Mouse (Mus musculus) splenic B cell, adult 2 months (primary cell): ENCODE results near the gene Cd28.
A peak's percentile ranks its signal among the peaks of the same experiment; 100 is the strongest.

Experiments used
- DNase-seq: peaks from one replicate; pipeline ENCODE4 v3.0.0-alpha.2; 2011; ENCODE audit warnings: low read depth, low spot score
- H3K27me3 ChIP-seq: 2 replicates; pipeline ENCODE4 v1.6.1; 2012; ENCODE audit warnings: mild to moderate bottlenecking, low read length, moderate library complexity, mixed read lengths; ENCODE audit not compliant: control insufficient read depth, poor library complexity, insufficient read depth, severe bottlenecking
- H3K36me3 ChIP-seq: 2 replicates; pipeline ENCODE4 v1.6.1; 2012; ENCODE audit warnings: mild to moderate bottlenecking, low read length, moderate library complexity, mixed read lengths; ENCODE audit not compliant: control insufficient read depth, poor library complexity, insufficient read depth, severe bottlenecking

Cd28 gene

DNA sequence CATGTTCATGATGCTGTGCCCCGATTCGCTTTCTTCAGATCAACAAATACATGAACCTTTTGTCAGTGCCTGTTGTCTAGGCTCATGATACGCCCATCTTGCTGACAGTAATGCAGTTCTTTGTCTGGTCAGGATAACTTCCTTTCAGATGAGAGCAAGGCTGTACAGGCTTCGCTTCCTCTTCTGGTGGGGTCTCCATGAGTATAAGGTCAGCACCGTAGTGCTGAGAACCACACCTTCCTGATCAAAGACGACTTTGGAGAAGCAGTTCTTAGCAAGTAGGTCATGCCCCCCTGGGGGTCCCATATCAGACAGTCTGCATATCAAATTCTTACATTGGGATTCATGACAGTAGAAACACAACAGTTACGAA is 19.3 kb downstream of the Cd28 start:
- no peak for DNase-seq
- Histone ChIP-seq H3K36me3 (no peaks in the 10 kb centered on the region), H3K27me3 (no peaks in the 10 kb centered on the region; the same call in 1 of the 2 replicates)

GRCm38 (mm10) chr1:60744266-60744665 is 27.7 kb downstream of the Cd28 start:
- no peak for DNase-seq
- H3K27me3 ChIP-seq, result no peaks in the 10 kb centered on the region
- H3K36me3 ChIP-seq, result no peaks in the 10 kb centered on the region

- Histone ChIP-seq H3K36me3 (no peaks in the 10 kb centered on the region), H3K27me3 (no peaks in the 10 kb centered on the region)
- DNase-seq, result no peak
These were observed 29.1 kb downstream of the Cd28 start for GRCm38 (mm10) chr1:60745664-60746063.

DNA sequence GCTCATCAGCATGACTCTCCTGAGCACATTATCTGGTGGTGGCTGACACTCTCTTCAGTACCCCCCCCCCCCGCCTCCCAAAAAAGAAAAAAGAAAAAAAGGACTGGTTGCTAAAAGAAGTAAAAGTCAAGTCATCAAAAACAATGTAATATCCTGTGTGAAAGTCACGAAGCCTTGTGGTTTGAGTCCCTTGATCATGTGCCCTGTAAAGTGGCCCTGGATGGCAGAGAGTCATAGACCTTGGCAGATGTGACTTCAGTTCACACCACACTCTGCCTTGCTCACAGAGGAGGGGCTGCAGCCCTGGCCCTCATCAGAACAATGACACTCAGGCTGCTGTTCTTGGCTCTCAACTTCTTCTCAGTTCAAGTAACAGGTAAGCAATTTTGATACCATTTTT is 29.6 kb downstream of the Cd28 start:
- H3K27me3 ChIP-seq, result no peaks in the 10 kb centered on the region
- DNase-seq, result peak; percentile 33
- H3K36me3 ChIP-seq, result no peaks in the 10 kb centered on the region

- DNase-seq, result no peak
- Histone ChIP-seq H3K36me3 (no peaks in the 10 kb centered on the region), H3K27me3 (no peaks in the 10 kb centered on the region)
These were observed 30.3 kb downstream of the Cd28 start for GRCm38 (mm10) chr1:60746856-60747255.

DNA sequence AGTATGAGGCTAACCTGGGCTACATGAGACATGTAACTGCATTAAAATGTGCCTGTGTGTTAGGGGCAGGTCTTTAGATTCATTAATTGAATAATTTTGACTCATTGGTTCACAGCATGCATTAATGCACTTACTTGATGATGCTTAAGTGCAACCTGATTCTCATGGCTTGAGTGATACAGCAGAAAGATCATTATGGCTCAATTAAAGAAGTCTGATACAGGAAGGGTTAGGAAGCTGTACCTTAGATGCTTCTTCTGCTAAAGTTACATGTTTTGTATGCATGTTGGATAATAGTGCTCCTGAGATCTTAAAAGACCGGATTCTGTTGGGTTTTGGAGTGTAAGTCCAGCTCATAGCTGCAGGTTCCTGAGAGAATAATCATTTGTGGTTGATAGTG is 31.7 kb downstream of the Cd28 start:
- Histone ChIP-seq H3K27me3 (no peaks in the 10 kb centered on the region), H3K36me3 (no peaks in the 10 kb centered on the region)
- DNase-seq, result no peak

GRCm38 (mm10) chr1:60748936-60749335 is 32.3 kb downstream of the Cd28 start:
- H3K36me3 ChIP-seq, result no peaks in the 10 kb centered on the region
- no peaks in the 10 kb centered on the region for H3K27me3 ChIP-seq
- no peak for DNase-seq

DNA sequence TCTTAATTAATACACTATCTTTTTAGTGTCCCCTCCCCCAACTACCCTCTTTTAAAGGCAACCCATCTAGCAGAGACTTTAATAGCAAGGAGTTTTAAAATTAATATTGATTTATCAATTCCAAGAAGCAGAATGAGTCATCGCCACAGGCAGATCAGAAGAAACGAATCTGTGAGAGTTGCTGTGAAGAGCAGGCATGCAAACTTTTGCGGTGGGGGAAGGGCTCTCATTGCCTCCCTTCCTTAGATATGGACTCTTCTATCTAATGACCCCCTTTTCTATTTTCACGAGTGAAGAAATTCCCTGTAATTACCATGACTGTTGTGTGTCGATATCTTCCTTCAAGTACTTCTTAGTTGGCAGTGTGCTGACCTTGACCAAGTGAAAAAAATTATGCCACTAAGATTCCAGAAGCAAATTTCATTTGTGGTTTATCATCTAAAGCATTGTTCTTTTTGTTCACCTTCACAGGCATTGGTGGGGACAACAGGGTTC is 32.8 kb downstream of the Cd28 start:
- no peak for DNase-seq
- H3K27me3 ChIP-seq, result no peaks in the 10 kb centered on the region
- H3K36me3 ChIP-seq, result no peaks in the 10 kb centered on the region

DNA sequence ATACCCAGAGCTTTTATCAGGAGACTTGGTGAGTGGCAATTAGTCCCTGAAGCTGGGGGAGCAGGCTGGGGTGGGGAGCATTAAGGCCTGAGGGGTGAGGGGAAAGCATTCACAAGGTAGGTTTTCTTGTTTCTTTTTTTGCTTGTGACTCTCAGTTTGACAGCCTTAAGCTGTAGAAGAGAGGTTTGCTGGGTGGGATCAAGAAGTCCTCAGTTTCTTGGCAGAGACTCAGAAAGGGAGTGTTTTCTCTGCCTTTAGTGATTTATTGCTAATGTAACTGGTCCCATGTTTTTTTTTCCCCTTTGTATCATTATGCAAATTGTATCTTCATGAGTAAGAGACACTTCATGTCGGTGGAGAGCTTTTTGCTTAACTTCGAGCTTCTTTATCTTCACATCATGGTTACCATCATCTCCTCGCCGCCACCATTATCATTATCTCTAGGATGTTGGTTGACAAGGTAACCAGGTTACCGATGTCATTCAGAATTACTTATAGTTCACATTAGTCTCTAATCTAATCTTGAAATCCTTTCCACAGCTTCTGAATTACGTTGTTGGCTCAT is 33.7 kb downstream of the Cd28 start:
- Histone ChIP-seq H3K36me3 (no peaks in the 10 kb centered on the region), H3K27me3 (no peaks in the 10 kb centered on the region)
- no peak for DNase-seq

DNA sequence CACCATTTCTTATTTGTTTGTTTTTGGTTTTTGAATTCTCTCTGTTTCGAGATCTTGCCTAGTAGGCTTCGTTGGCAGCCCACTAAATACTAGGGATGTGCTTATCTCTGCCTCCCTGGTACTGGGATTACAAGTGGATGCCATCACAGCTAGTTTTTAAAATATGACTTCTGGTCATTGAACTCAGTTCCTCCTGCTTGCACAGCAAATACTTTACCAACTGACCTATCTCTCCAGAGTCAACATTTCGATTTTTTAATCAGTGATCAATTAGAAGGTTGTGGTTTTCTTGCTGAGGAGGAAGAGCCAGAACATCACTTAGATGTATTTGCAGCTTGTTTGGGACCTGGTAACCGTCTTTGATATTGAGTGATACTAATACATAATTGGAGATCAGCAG is 34.4 kb downstream of the Cd28 start:
- Histone ChIP-seq H3K27me3 (no peaks in the 10 kb centered on the region), H3K36me3 (no peaks in the 10 kb centered on the region)
- DNase-seq, result no peak

- Histone ChIP-seq H3K27me3 (no peaks in the 10 kb centered on the region), H3K36me3 (no peaks in the 10 kb centered on the region)
- no peak for DNase-seq
These were observed 36.4 kb downstream of the Cd28 start for GRCm38 (mm10) chr1:60752986-60753385.

GRCm38 (mm10) chr1:60753981-60754380 is 37.4 kb downstream of the Cd28 start:
- Histone ChIP-seq H3K27me3 (no peaks in the 10 kb centered on the region), H3K36me3 (no peaks in the 10 kb centered on the region)
- DNase-seq, result no peak

- no peak for DNase-seq
- Histone ChIP-seq H3K36me3 (no peaks in the 10 kb centered on the region), H3K27me3 (no peaks in the 10 kb centered on the region)
These were observed 39.0 kb downstream of the Cd28 start for GRCm38 (mm10) chr1:60755391-60756243.

- no peak for DNase-seq
- H3K27me3 ChIP-seq, result no peaks in the 10 kb centered on the region
These were observed 41.0 kb downstream of the Cd28 start for GRCm38 (mm10) chr1:60757631-60758030.

GRCm38 (mm10) chr1:60758226-60758625 is 41.6 kb downstream of the Cd28 start:
- no peak for DNase-seq
- H3K27me3 ChIP-seq, result no peaks in the 10 kb centered on the region
- H3K36me3 ChIP-seq, result no peaks in the 10 kb centered on the region

More at GRCm38 (mm10) chr1:60757631-60758030, 41.0 kb downstream of the Cd28 start:
- H3K36me3 ChIP-seq, result no peaks in the 10 kb centered on the region
